Mouse (Mus musculus) heart, embryonic 14.5 days (tissue): ENCODE data around the gene Rom1. TPM values are rescaled to one million over a fixed set of nuclear protein-coding genes. Genes with fewer than 3 reads are reported as not detected.
"Not testable (repeated sequence)": the region's sequence is repeated elsewhere in the genome, so short reads cannot be mapped to it uniquely, and the experiment has no call there.

Source experiments
- ATAC-seq: fragments of 200-750 bp; cut with Nextera tagmentation; 2 replicates; pipeline ENCODE4 v1.8.0; 2017; ENCODE audit warnings: low read depth, moderate TSS enrichment; ENCODE audit not compliant: insufficient number of reproducible peaks, insufficient read depth, low FRiP score
- H3K27ac ChIP-seq, 2 experiments: fragments of 200-500 bp in 1 of 2; fragments of 300-500 bp in 1 of 2; sonication (generic) in 1 of 2; replicated peaks in 1 of 2; 2 replicates each; pipeline ENCODE4 v1.5.1; 2012 to 2014; ENCODE audit warnings: low read depth in 2 of 2, low read length in 2 of 2, control low read depth in 1 of 2, mild to moderate bottlenecking in 1 of 2, mixed read lengths in 1 of 2; ENCODE audit not compliant: control insufficient read depth in 1 of 2, insufficient read depth in 1 of 2
- H3K27me3 ChIP-seq: fragments of 300-500 bp; sonication (generic); 2 replicates; pipeline ENCODE4 v1.6.1; 2014; ENCODE audit warnings: mild to moderate bottlenecking, low read length, control low read depth; ENCODE audit not compliant: control insufficient read depth, insufficient read depth
- H3K36me3 ChIP-seq: fragments of 300-500 bp; sonication (generic); 2 replicates; pipeline ENCODE4 v1.6.1; 2014; ENCODE audit warnings: mild to moderate bottlenecking, control low read depth, low read length, mixed read lengths; ENCODE audit not compliant: control insufficient read depth, insufficient read depth
- H3K4me1 ChIP-seq, 2 experiments: fragments of 200-500 bp in 1 of 2; fragments of 300-500 bp in 1 of 2; sonication (generic) in 1 of 2; 2 replicates each; pipeline ENCODE4 v1.6.1; 2012 to 2014; ENCODE audit warnings: low read length in 2 of 2, control low read depth in 1 of 2, mixed read lengths in 1 of 2; ENCODE audit not compliant: control insufficient read depth in 2 of 2, insufficient read depth in 2 of 2
- H3K4me2 ChIP-seq: fragments of 300-500 bp; sonication (generic); 2 replicates; pipeline ENCODE4 v1.6.1; 2014; ENCODE audit warnings: mild to moderate bottlenecking, low read length
- H3K4me3 ChIP-seq, 2 experiments: fragments of 200-500 bp in 1 of 2; fragments of 300-500 bp in 1 of 2; sonication (generic) in 1 of 2; 2 replicates each; pipeline ENCODE4 v1.5.1; 2012 to 2014; ENCODE audit warnings: low read length in 2 of 2, mild to moderate bottlenecking in 2 of 2, control low read depth in 1 of 2, low read depth in 1 of 2, moderate library complexity in 1 of 2; ENCODE audit not compliant: control insufficient read depth in 1 of 2, insufficient read depth in 1 of 2
- H3K9ac ChIP-seq: fragments of 300-500 bp; sonication (generic); 2 replicates; pipeline ENCODE4 v1.6.1; 2014; ENCODE audit warnings: mild to moderate bottlenecking, low read length
- H3K9me3 ChIP-seq: fragments of 300-500 bp; sonication (generic); 2 replicates; pipeline ENCODE4 v1.6.1; 2016; ENCODE audit warnings: low read length, control low read depth; ENCODE audit not compliant: control insufficient read depth
- WGBS: fragments of 180-500 bp; shearing (Covaris S2); extraction: QIAGEN DNeasy Blood & Tissue Kit; methylation state at CpG from one replicate; pipeline ENCODE4 v1.1.7; 2014; 5-methylcytosine and 5-hydroxymethylcytosine counted together
- polyA plus RNA-seq: library from polyadenylated mRNA; unstranded; fragments of >200 nt; fragmentation: Nextera tagmentation; extraction: Ambion mirVana; gene quantifications from 2 replicates; pipeline ENCODE4 v1.2.1, GENCODE M21; 2014

The Rom1 gene
- polyA plus RNA-seq, result 0.94 and 1.6 TPM in 2 replicates

DNA sequence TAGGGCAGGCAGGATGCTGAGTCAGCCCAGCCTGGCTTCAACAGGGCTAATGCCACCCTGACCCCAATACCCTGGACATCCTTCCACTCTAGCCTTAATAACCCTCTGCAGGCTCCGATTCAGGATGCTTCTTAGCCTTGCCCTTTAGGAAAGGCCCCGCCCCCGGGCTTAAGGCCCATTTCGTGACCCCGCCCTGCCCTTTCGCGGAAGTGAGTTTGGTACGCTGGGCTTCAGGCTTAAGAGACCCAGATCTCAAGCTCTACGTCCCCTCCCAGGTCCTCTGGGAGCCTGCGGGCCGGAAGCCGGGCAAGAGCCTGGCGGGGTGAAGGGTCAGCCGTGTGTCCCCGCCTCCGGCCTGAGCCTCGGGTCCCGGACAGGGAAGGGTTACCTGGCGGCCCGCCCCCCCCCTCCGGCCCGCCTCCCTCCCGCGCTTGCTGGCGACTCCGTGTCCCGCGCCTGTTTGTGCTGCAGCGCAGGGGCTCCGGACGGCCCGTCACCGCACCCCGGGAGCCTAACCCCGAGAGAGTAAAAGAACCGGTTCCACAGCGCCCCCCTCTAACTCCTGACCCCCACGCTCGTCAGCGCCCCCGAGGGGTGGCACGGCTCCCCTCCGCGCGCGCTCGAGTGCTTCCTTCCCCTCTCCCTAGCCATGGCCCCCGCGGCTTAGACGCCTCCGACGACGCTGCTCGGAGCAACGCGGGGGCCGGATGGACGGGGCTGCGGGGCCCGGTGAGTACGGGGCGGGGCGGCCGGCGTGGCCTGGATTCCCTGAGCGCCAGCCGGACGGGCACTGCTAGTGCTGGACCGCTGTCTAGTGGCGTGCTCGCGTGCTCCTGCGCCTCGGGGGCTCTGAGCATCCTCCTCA, at the start of gene Rom1, which contains the start of gene Eml3:
Gene Rom1 (minus strand): TSS at position 133 of the 865 bp plus-strand sequence.
Gene Eml3 (plus strand): TSS at position 329 of the 865 bp plus-strand sequence.
- Histone ChIP-seq H3K4me3 (peak within 1 kb of the TSS; percentile 75 to 77), H3K4me1 (peaks cover 5 to 8% of the 10 kb centered on the region in 2 experiments; a peak in 3 of 4 replicates), H3K9me3 (no peaks in the 10 kb centered on the region), H3K36me3 (peaks cover 52% of the 10 kb centered on the region), H3K27ac (peak within 1 kb of the TSS; percentile 29 to 72; a peak in 3 of 4 replicates), H3K9ac (peak within 1 kb of the TSS; percentile 82), H3K27me3 (no peaks in the 10 kb centered on the region), H3K4me2 (peak within 1 kb of the TSS; percentile 70)
- 2% methylated on average over 71 of the region's 74 CpGs for WGBS
- ATAC-seq, result peak; percentile 81

DNA sequence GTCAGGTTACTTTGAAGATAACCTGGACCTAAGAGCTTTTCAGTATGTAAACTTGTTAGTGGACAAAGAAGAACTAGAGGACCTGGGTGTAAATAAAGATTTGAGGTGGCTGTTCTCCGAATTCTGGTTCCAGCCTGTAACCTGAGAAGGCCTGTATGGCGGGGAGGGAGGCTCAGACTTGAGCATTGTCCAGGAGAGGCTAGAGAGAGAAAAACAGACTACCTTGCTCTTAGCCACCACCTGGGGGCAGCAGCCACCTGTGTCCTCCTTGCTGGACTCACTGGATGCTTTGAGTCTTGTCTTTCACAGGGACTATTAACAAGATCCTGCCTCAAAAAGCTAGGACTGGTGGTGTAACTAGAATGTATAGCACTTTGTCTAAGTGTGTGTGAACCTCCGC, 47.4 kb upstream of the Rom1 start:
- WGBS, result 36% methylated on average over 3 of the region's 3 CpGs
- H3K9me3 ChIP-seq, result no peaks in the 10 kb centered on the region
- H3K27ac ChIP-seq, result 0 out of 4 replicates have a peak overlapping the region, but pooled peaks of 1 of the 2 experiments have one; percentile 4
- no peak overlapping the region for H3K9ac ChIP-seq
- no peak for ATAC-seq
- no peak overlapping the region for H3K4me2 ChIP-seq
- no peaks in the 10 kb centered on the region for H3K27me3 ChIP-seq
- peaks cover 95% of the 10 kb centered on the region for H3K36me3 ChIP-seq
- H3K4me3 ChIP-seq, result no peak overlapping the region
- H3K4me1 ChIP-seq, result peaks cover 1 to 7% of the 10 kb centered on the region in 2 experiments; a peak in 3 of 4 replicates

DNA sequence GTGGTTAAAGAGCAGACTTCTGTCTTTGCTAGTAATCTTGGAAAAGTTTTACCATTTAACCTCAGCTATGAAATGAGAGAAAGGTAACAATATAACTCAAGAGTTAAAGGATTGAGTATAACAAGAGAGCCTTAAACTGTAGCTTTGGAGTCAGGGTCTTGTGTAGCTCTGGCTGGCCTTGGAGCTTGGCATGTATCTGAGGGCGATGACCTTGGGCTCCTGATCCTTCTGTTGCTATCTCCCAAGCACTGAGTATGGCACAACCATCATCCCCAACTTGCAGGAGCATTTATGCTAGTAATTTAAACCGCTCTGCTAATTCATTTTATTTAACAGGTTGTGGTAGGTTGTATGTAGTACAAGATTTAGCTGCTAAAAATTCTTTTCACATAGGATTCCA, 46.3 kb upstream of the Rom1 start:
- Histone ChIP-seq H3K27ac (no peak overlapping the region; a peak in 1 of 4 replicates), H3K9ac (0 out of 2 replicates have a peak overlapping the region, but pooled peaks have one; percentile 16)
- 89% methylated on average over 2 of the region's 2 CpGs for WGBS

DNA sequence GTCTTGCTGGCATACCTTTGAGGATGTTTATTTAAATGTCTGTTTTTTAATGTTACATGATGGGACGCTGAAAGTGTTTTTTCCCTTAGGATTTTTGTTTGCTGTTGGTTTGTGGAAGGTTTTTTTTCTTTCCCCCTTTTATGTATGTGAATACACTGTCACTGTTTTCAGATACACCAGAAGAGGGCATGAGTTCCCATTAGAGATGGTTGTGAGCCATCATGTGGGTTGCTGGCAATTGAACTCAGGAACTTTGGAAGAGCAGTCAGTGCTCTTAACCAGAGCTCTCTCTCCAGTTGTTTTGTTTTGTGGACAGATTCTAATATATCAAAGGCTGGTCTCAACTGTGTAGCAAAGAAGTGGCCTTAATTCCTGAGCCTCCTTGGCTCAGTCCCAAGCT, 45.5 kb upstream of the Rom1 start:
- Histone ChIP-seq H3K27me3 (no peaks in the 10 kb centered on the region), H3K36me3 (peaks cover 100% of the 10 kb centered on the region), H3K4me1 (0 out of 4 replicates have a peak, but pooled peaks cover 0 to 4% of the 10 kb centered on the region in 2 experiments), H3K4me3 (no peak overlapping the region), H3K9me3 (no peaks in the 10 kb centered on the region), H3K27ac (no peak overlapping the region), H3K4me2 (no peak overlapping the region), H3K9ac (no peak overlapping the region)
- 97% methylated on average over 1 of the region's 1 CpGs for WGBS
- no peak for ATAC-seq

More for the DNA sequence above, 46.3 kb upstream of the Rom1 start:
- Histone ChIP-seq H3K9me3 (no peaks in the 10 kb centered on the region), H3K4me2 (no peak overlapping the region), H3K4me3 (no peak overlapping the region), H3K27me3 (no peaks in the 10 kb centered on the region), H3K36me3 (peaks cover 100% of the 10 kb centered on the region), H3K4me1 (peaks cover 0 to 4% of the 10 kb centered on the region in 2 experiments; a peak in 1 of 4 replicates)
- ATAC-seq, result no peak

DNA sequence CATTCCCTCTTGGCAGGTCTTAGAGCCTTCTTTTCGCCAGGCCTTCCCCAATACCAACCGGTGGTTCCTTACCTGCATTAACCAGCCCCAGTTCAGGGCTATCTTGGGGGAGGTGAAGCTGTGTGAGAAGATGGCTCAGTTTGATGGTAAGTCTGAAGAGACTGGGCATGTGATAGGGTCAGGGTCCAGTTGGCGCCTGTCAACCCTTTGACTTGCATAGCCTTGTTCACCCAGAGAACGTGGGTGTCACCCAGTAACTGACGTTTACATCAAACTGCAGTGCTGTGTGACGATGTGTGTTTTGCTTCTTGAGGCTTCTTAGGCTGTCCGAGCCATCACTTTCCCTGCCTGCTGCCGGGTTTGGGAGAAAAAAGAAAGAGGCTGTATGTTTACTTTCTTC, 43.3 kb upstream of the Rom1 start:
- H3K4me3 ChIP-seq, H3K4me2 ChIP-seq, H3K9me3 ChIP-seq, H3K27ac ChIP-seq, H3K9ac ChIP-seq, H3K27me3 ChIP-seq, ATAC-seq: not testable (repeated sequence)
- Histone ChIP-seq H3K4me1 (peaks cover 0 to 14% of the 10 kb centered on the region in 2 experiments; a peak in 3 of 4 replicates), H3K36me3 (peaks cover 92% of the 10 kb centered on the region)
- WGBS, result 83% methylated on average over 8 of the region's 8 CpGs

DNA sequence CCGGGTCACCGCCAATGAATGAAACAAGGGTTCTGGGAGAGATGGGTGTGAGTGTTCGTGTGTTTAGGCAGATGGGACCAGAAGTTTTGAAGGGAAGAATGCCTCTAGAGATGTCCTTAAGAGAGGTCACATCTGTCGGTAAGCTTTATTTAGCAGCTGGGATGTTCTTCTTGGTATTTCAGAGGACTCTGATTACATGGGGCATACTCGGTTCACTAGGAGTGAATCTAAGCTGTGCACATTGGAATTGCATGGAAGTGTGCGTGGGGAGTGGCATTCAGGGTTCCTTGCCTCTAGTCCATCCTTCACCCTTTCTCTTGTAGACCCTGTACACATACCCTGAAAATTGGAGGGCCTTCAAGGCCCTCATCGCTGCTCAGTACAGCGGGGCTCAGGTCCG, 38.7 kb upstream of the Rom1 start:
- no peak for ATAC-seq
- H3K4me1 ChIP-seq, result peaks cover 6 to 14% of the 10 kb centered on the region in 2 experiments
- WGBS, result under 1% methylated on average over 7 of the region's 9 CpGs

DNA sequence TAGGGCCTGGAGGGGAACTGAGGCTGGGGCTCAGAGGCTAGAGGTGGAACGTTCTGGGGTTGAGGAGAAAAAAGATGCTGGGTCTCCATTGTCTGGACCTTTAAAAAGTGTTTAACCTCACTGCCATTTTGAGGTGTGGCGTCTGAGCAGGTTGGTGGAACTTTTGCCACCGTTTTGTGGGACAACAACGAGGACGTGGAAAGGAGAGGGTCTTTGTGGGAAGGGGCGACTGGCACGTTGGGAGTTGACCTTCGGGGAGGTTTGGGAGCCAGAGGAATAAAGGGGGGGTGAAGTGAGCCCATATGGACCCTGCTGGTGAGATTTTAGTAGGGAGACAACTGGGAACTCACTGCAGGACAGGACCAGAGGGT, 38.2 kb upstream of the Rom1 start:
- peak overlapping the region; percentile 84 for H3K4me2 ChIP-seq
- 0% methylated on average over 8 of the region's 8 CpGs for WGBS
- no peak for ATAC-seq
- H3K27ac ChIP-seq, result peak overlapping the region; percentile 70 to 76
- no peaks in the 10 kb centered on the region for H3K27me3 ChIP-seq
- H3K4me1 ChIP-seq, result peaks cover 6 to 14% of the 10 kb centered on the region in 2 experiments
- peaks cover 80% of the 10 kb centered on the region for H3K36me3 ChIP-seq
- no peaks in the 10 kb centered on the region for H3K9me3 ChIP-seq
- peak overlapping the region; percentile 77 to 80 for H3K4me3 ChIP-seq
- peak overlapping the region; percentile 95 for H3K9ac ChIP-seq

More for the DNA sequence above, 38.7 kb upstream of the Rom1 start:
- Histone ChIP-seq H3K36me3 (peaks cover 80% of the 10 kb centered on the region), H3K9me3 (no peaks in the 10 kb centered on the region), H3K4me2 (peak overlapping the region; percentile 84), H3K27me3 (no peaks in the 10 kb centered on the region), H3K9ac (peak overlapping the region; percentile 95), H3K27ac (peak overlapping the region; percentile 70 to 76), H3K4me3 (peak overlapping the region; percentile 77 to 80)
